Mouse (Mus musculus) ES-Bruce4 (cell line): ENCODE measurements around the gene Klk1b4.

Source experiments
- CTCF ChIP-seq: IDR thresholded peaks from one replicate; pipeline ENCODE4 v1.8.1; 2011; ENCODE audit warnings: low read depth, low read length
- EP300 ChIP-seq: IDR thresholded peaks from 2 replicates; pipeline ENCODE4 v1.6.1; 2011; ENCODE audit warnings: low read depth, low read length; ENCODE audit not compliant: insufficient read depth
- POLR2A ChIP-seq: IDR thresholded peaks from one replicate; pipeline ENCODE4 v1.8.1; 2011; ENCODE audit warnings: low read length; ENCODE audit not compliant: insufficient read depth

DNA sequence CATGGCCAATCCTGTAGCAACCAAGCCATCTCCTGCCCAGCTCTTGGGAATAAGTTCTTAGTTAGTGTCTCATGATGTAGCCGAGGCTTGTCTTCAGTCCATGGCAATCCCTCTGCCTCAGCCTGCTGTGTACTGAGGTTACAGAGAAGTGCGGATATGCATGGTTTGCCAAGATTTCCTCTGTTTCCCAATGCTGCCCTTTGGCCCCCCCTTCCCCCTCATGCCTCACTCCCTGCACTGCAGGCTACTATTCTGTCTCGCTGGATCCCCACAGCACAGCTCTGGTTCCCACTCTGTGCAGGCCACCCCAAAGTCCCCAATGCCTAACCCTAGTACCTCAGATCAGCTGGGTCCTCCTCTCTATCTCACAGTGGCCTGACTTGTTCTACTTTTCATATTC, 1.1 kb downstream of the Klk1b4 start:
- TF ChIP-seq CTCF (no peak), POLR2A (no peak), EP300 (no peak)
